Comparison of ENCODE assay signal across 16 mouse cellular contexts in the genomic region with DNA sequence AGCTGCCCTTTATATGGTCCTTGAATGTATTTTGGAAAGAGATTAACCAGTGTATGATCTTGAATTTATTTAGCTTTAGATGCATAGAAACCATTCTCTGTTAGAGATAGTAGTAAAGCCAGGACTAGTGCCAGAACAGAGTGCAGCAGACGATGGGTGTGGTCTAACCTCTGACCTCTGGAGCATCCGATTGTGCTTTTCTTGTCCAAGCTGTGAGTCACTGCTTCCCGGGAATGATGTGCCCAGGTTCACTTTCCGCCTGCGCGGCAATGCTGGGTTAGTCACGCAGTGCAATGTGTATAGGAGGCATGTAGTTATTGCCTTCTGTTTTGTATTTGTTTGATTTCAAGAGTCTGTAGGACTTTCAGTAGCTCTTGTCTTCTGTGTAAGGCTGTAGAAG. TPM values are rescaled to one million over a fixed set of nuclear protein-coding genes. Genes with fewer than 3 reads are reported as not detected.
DNase-seq lines count a peak whose midpoint lies in the region; ATAC-seq lines count a peak whose summit lies in the region.
"Had no signal": no experiment of that assay in that cellular context is flagged by ENCODE, and none has a peak within 500 bp of the region (broad histone marks: within the 10 kb centered on the region; RNA-seq: fewer than 3 reads in every experiment).

No protein-coding gene starts in this region.

- no peak overlapping the region for H3K4me2 ChIP-seq in heart, embryonic 12.5 days
- H3K4me2 ChIP-seq: midbrain, embryonic 15.5 days; neural tube, embryonic 13.5 days; stomach, embryonic 15.5 days had no signal

- no peak for ATAC-seq in heart, embryonic 12.5 days (ENCODE audit: insufficient number of reproducible peaks, low FRiP score)
- ATAC-seq: activated CD4-positive, CD25-positive, alpha-beta regulatory T cell, adult 4 months; intestine, embryonic 16.5 days; midbrain, embryonic 15.5 days had no signal

- no peak overlapping the region for H3K9ac ChIP-seq in heart, embryonic 12.5 days
- H3K9ac ChIP-seq: midbrain, embryonic 15.5 days; neural tube, embryonic 13.5 days; stomach, embryonic 15.5 days had no signal

- no peaks in the 10 kb centered on the region for H3K9me3 ChIP-seq in heart, embryonic 12.5 days (replicated peaks)
- H3K9me3 ChIP-seq: midbrain, embryonic 15.5 days; neural tube, embryonic 13.5 days; stomach, embryonic 15.5 days had no signal

- WGBS in heart, embryonic 12.5 days, result 83% methylated on average over 7 of the region's 7 CpGs

- intact Hi-C loops in heart, postnatal 36 days (cut with DNase I), result no loop called here

- peaks cover 66% of the 10 kb centered on the region for H3K36me3 ChIP-seq in heart, embryonic 12.5 days

- H3K4me3 ChIP-seq in heart, embryonic 12.5 days, result no peak overlapping the region
- H3K4me3 ChIP-seq: midbrain, embryonic 15.5 days; neural tube, embryonic 13.5 days; stomach, embryonic 15.5 days had no signal

- H3K27me3 ChIP-seq in heart, embryonic 12.5 days (replicated peaks), result no peaks in the 10 kb centered on the region
- H3K27me3 ChIP-seq: midbrain, embryonic 15.5 days; neural tube, embryonic 13.5 days; stomach, embryonic 15.5 days had no signal

- H3K4me1 ChIP-seq in heart, embryonic 12.5 days (replicated peaks), result peaks cover 9% of the 10 kb centered on the region
- H3K4me1 ChIP-seq: midbrain, embryonic 15.5 days; stomach, embryonic 15.5 days had no signal

- H3K27ac ChIP-seq in heart, embryonic 12.5 days (ENCODE audit: poor library complexity, severe bottlenecking), result no peak overlapping the region
- H3K27ac ChIP-seq: midbrain, embryonic 15.5 days; neural tube, embryonic 13.5 days; stomach, embryonic 15.5 days had no signal

- DNase-seq in heart, postnatal 36 days, result peak; percentile 13 to 18
- peak; percentile 25 for DNase-seq in ES-CJ7 (ENCODE audit: low read depth, low spot score)
- peak; percentile 33 for DNase-seq in adrenal gland, postnatal 10 days
- peak; percentile 28 for DNase-seq in lung, postnatal 10 days
- no peak for DNase-seq in spleen, postnatal 14 days (ENCODE audit: low spot score in 2 of 2)
- no peak for DNase-seq in frontal cortex, postnatal 14 days (ENCODE audit: low spot score in 2 of 2)
- DNase-seq: cerebellum, adult 11 months had no signal

RNA-seq across cellular contexts. Expression of gene Ptar1, which starts 11.1 kb away (rescaled TPM):
- total RNA-seq in heart, postnatal 36 days (2021), result 10 to 100 TPM; 18.5 to 19.0 TPM
- 7.2 and 7.9 TPM in 2 replicates for polyA plus RNA-seq in heart, embryonic 12.5 days (2016; fragmentation: Nextera tagmentation; extraction: Ambion mirVana)
- 10 to 100 TPM; 25.0 to 27.5 TPM for total RNA-seq in adrenal gland, postnatal 10 days (2021)

RNA-seq across cellular contexts. Expression of gene 1700028P14Rik, which starts 45.8 kb away (rescaled TPM):
- total RNA-seq in heart, postnatal 36 days (2021), result not detected
- not detected in 2 replicates for polyA plus RNA-seq in heart, embryonic 12.5 days (2016; fragmentation: Nextera tagmentation; extraction: Ambion mirVana)
- not detected for total RNA-seq in adrenal gland, postnatal 10 days (2021)
- total RNA-seq: gastrocnemius, adult 8-10 months; hematopoietic stem cell, adult 5-6 weeks had no signal
- polyA plus RNA-seq: activated CD4-positive, CD25-positive, alpha-beta regulatory T cell, adult 4 months; intestine, embryonic 16.5 days; liver, embryonic 16.5 days; stomach, embryonic 15.5 days had no signal

Comparison
In these comparisons a context has a peak if more than half of its experiments do, and no peak if none do; other contexts are left out.
1. DNase-seq: peak in heart, postnatal 36 days (2 of 2), ES-CJ7 (single experiment), adrenal gland, postnatal 10 days (single experiment) and lung, postnatal 10 days (single experiment); none in spleen, postnatal 14 days (0 of 2) and frontal cortex, postnatal 14 days (0 of 2).